Mouse (Mus musculus) neural tube, embryonic 13.5 days (tissue): ENCODE measurements at regions not wholly inside any gene's neighbourhood (a gene's known extent, or its start where the extent isn't known, plus 50 kb on each side); places are given as distances from the start of the nearest gene placed in this dataset.
A peak's percentile ranks its signal among the peaks of the same experiment; 100 is the strongest.

Source experiments
- ATAC-seq: fragments of 200-750 bp; cut with Nextera tagmentation; 2 replicates; pipeline ENCODE4 v1.8.0; 2017; ENCODE audit warnings: low read depth, mild to moderate bottlenecking, moderate TSS enrichment, moderate library complexity
- H3K27ac ChIP-seq: fragments of 300-500 bp; sonication (generic); replicated peaks from 2 replicates; pipeline ENCODE4 v1.5.1; 2015; ENCODE audit warnings: moderate library complexity, mild to moderate bottlenecking, inconsistent platforms
- H3K27me3 ChIP-seq: fragments of 300-500 bp; sonication (generic); 2 replicates; pipeline ENCODE4 v1.6.1; 2015; ENCODE audit warnings: mild to moderate bottlenecking, inconsistent platforms
- H3K36me3 ChIP-seq: fragments of 300-500 bp; sonication (generic); 2 replicates; pipeline ENCODE4 v1.6.1; 2015; ENCODE audit warnings: mild to moderate bottlenecking, inconsistent platforms
- H3K4me1 ChIP-seq: fragments of 300-500 bp; sonication (generic); replicated peaks from 2 replicates; pipeline ENCODE4 v1.6.1; 2015; ENCODE audit warnings: inconsistent platforms
- H3K4me2 ChIP-seq: fragments of 300-500 bp; sonication (generic); 2 replicates; pipeline ENCODE4 v1.6.1; 2015; ENCODE audit warnings: inconsistent platforms, mild to moderate bottlenecking, moderate library complexity
- H3K4me3 ChIP-seq: fragments of 300-500 bp; sonication (generic); 2 replicates; pipeline ENCODE4 v1.5.1; 2015; ENCODE audit warnings: mild to moderate bottlenecking, inconsistent platforms
- H3K9ac ChIP-seq: fragments of 300-500 bp; sonication (generic); 2 replicates; pipeline ENCODE4 v1.6.1; 2015; ENCODE audit warnings: moderate library complexity, mild to moderate bottlenecking, inconsistent platforms
- H3K9me3 ChIP-seq: fragments of 300-500 bp; sonication (generic); 2 replicates; pipeline ENCODE4 v1.6.1; 2016; ENCODE audit warnings: inconsistent platforms
- WGBS: fragments of 180-500 bp; shearing (Covaris S2); methylation state at CpG from one replicate; pipeline ENCODE4 v1.1.7; 2015; 5-methylcytosine and 5-hydroxymethylcytosine counted together

DNA sequence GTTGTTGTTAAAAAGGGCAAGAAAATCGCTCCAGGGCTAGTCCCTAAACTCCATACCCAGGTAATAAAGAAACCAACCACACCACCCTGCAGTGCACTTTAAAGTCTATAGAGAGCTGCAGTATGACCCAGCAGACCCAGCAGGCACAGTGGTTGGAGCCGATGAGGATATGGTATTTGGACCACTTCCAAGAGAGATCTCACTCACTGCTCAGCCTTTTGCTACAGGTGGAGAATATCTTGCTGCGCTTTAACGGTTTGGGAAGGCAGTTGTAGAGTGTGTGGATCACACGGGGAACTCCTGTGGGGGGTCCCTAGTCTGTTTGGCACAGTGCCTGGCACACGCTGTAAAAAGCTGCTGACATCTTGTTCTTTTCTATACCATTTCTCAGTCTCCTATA is 145.9 kb downstream of the Foxo1 start:
- 21% methylated on average over 6 of the region's 6 CpGs for WGBS
- Histone ChIP-seq H3K9ac (no peak overlapping the region), H3K4me2 (no peak overlapping the region), H3K36me3 (no peaks in the 10 kb centered on the region), H3K4me3 (no peak overlapping the region), H3K4me1 (peaks cover 22% of the 10 kb centered on the region), H3K27ac (no peak overlapping the region), H3K9me3 (no peaks in the 10 kb centered on the region), H3K27me3 (peaks cover 3% of the 10 kb centered on the region; the same call in 1 of the 2 replicates)
- ATAC-seq = peak; percentile 19; the same call in 1 of the 2 replicates

DNA sequence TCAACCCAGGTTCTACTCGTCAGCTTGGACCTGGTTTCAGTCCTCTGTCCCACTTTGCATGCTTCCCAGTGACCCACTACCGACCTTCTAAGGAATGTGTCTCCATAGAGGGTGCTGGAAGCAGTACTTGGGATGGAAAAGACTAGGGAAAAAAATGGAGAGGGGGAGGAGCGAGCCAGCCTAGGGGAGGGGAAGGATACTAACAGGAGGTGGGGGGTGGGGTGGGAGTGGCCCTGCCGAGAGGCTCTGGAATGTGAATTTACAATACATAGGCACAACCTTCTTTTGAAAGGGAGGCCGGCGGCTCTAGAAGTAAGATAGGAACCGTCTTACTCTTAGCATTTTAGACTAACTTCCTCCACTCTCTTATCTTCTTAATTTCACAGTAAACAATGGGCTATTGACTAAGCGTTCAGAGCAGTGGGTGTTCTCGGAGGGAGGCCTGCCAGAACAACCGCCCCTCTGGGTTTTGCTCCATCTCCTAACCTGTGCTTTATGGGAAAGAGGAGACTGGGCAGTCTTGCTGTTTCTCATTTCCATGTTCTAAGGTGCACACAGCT is 145.1 kb downstream of the Foxo1 start:
- H3K27me3 ChIP-seq = peaks cover 3% of the 10 kb centered on the region; the same call in 1 of the 2 replicates
- no peak overlapping the region for H3K9ac ChIP-seq
- no peak for ATAC-seq
- H3K27ac ChIP-seq = no peak overlapping the region
- H3K9me3 ChIP-seq = no peaks in the 10 kb centered on the region
- 7% methylated on average over 10 of the region's 10 CpGs for WGBS
- peaks cover 22% of the 10 kb centered on the region for H3K4me1 ChIP-seq
- peak overlapping the region; percentile 9; the same call in 1 of the 2 replicates for H3K4me2 ChIP-seq
- H3K4me3 ChIP-seq = no peak overlapping the region
- H3K36me3 ChIP-seq = no peaks in the 10 kb centered on the region

DNA sequence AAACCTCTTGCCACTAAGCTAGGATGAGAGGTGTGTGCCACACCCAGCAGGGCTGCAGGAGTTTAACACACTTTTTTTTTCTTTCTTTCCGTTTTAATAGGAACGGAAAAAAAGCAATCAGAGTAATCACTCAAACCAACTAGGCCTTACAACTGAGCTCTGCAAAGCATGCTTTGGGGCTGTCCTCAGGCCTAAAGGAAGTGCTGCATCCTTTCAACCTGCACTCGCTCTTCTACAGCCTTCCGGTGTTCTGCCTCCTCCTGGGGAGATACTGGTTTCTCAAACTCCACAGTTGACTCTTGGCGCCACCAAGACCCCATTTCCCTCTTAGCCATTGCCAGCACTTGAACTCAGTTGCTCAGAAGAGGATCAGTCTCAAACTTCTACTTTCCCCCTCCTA is 143.2 kb downstream of the Foxo1 start:
- Histone ChIP-seq H3K27me3 (no peaks in the 10 kb centered on the region), H3K36me3 (no peaks in the 10 kb centered on the region), H3K9me3 (no peaks in the 10 kb centered on the region), H3K4me3 (no peak overlapping the region), H3K4me1 (peaks cover 22% of the 10 kb centered on the region), H3K4me2 (no peak overlapping the region), H3K27ac (no peak overlapping the region), H3K9ac (no peak overlapping the region)
- no peak for ATAC-seq
- WGBS = 89% methylated on average over 5 of the region's 5 CpGs

DNA sequence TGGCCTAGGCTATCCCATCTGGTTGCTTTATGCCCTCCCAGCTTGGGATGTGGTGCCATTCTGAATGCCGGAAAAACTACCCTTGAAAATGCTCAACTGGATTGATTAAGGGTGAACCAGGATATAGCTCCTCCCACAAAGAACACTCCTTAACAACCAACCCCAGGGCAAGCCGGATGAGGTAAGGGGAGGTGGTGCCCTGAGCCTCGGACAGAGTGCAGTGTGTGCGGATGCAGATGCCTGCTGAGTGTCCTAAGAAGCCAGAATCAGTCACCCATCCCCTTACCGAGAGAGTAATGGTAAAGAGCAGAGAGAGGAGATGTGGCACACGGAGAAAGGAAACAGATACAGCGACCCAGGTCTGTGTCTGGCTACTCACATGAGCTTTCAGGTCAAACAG is 141.3 kb downstream of the Foxo1 start:
- peaks cover 16% of the 10 kb centered on the region for H3K4me1 ChIP-seq
- ATAC-seq = no peak
- whole genome bisulfite sequencing = 66% methylated on average over 7 of the region's 7 CpGs
- no peaks in the 10 kb centered on the region for H3K36me3 ChIP-seq
- no peaks in the 10 kb centered on the region for H3K27me3 ChIP-seq
- H3K9ac ChIP-seq = no peak overlapping the region
- H3K4me3 ChIP-seq = no peak overlapping the region
- H3K9me3 ChIP-seq = no peaks in the 10 kb centered on the region
- no peak overlapping the region for H3K27ac ChIP-seq
- H3K4me2 ChIP-seq = no peak overlapping the region

DNA sequence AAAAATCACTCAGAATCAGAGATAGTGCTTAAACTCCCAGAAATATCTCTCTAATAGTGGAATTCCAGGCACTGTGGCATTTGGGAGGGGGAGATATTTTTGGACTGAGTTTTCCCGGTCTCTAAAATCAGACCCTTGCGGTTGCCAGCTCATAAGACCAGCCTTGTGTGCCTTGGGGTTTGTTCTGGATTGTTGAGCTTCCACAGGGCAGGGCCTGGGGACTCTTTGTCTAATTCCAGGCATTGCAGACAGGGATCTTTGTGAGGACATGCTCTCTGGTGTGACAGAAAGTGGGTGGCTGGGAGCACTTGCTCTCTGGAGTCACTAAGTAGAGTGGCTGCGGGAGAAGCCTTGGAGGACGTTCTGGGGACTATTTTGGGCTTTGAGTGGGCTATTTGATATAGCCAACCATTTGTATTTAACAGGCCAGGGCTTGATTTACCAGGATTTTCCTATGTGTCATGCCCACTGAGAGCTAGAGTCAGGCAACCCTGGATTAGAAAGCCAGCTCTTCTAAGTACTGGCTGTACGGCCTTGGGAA is 138.7 kb downstream of the Foxo1 start:
- no peak for ATAC-seq
- Histone ChIP-seq H3K4me2 (no peak overlapping the region), H3K9ac (no peak overlapping the region), H3K4me1 (peaks cover 1% of the 10 kb centered on the region), H3K36me3 (no peaks in the 10 kb centered on the region), H3K27me3 (peaks cover 5% of the 10 kb centered on the region; the same call in 1 of the 2 replicates), H3K4me3 (no peak overlapping the region), H3K9me3 (no peaks in the 10 kb centered on the region), H3K27ac (no peak overlapping the region)
- 78% methylated on average over 5 of the region's 5 CpGs for WGBS

DNA sequence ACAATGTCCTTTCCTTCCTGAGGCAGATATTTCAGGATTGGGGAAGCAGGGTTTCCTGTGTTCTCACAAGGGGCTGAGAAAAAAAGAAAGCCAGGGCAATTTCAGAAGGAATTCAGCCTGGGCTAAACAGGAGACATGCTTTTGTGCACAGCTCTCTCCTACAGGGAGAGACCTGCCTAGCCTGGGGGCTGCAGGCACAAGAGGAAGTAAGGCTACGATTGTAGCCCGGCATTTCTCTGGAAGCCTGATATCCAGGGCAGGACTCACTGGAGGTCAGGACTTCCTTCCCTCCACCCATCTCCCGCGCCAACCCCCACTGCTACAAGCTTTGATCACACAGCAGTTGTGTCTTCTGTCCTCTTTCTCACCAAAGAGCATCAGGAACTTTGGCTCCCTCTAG is 136.5 kb downstream of the Foxo1 start:
- H3K36me3 ChIP-seq = no peaks in the 10 kb centered on the region
- no peak overlapping the region for H3K4me3 ChIP-seq
- no peak overlapping the region for H3K4me2 ChIP-seq
- H3K9ac ChIP-seq = no peak overlapping the region
- H3K27ac ChIP-seq = no peak overlapping the region
- 28% methylated on average over 4 of the region's 4 CpGs for WGBS
- H3K27me3 ChIP-seq = peaks cover 25% of the 10 kb centered on the region
- H3K4me1 ChIP-seq = peaks cover 19% of the 10 kb centered on the region
- ATAC-seq = no peak
- no peaks in the 10 kb centered on the region for H3K9me3 ChIP-seq

DNA sequence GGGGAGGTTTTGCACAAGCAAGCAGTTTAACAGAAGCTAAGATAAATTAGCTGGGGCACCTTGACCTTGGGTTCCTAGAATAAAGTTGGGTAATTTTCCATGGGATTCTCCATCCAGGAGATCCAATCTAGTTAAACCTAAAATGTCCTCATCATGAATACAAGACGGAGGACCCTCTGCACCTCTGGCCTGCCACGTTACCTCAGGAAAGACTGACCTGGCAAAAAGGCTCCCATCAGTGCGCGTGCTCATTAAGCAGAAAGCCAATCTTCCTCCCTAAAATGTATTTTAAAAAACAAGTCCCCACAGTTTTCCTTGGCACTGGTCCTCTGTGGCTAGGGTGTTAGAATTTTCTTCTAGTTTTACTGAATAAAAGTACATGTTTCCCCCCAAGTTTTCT is 134.9 kb downstream of the Foxo1 start:
- Histone ChIP-seq H3K4me1 (peaks cover 23% of the 10 kb centered on the region), H3K36me3 (no peaks in the 10 kb centered on the region), H3K27ac (no peak overlapping the region), H3K4me2 (no peak overlapping the region), H3K9ac (no peak overlapping the region), H3K27me3 (peaks cover 30% of the 10 kb centered on the region), H3K4me3 (no peak overlapping the region), H3K9me3 (no peaks in the 10 kb centered on the region)
- no peak for ATAC-seq
- WGBS = 91% methylated on average over 4 of the region's 4 CpGs
